Mouse (Mus musculus): ENCODE measurements around the gene Ccdc13.

DNA sequence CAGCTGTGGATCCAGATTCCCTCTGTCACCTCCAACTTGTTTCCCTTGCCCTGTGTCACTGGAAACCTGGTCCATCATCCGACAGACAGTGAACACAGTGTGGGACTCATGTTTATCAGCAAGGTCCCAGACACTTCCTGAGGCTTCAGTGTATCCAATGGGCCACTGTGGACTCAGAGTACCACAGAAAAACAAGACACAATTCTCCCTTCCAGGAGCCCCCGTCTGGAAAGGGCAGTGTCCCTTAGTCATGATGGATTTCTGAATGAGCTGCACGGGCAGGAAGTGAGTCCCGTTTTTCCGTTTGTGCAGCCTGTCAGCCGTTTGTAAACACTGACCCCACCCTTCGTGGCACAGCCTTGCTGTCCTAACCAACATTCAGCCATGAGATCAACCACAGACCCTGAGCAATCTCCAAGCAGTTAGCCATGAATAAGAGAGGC lies 42.8 kb upstream of the Ccdc13 start:
- TF ChIP-seq CTCF (conservative IDR thresholded peaks at IDR 0.05; ENCODE audit: insufficient read depth, insufficient read length, low read depth, low read length) (no peak), POLR2A (IDR thresholded peaks at IDR 0.05; ENCODE audit: low read depth, low read length) (no peak)

All from kidney, adult 2 months (tissue).